ENCODE assay signal across 8 mouse cellular contexts in genomic region chr8:105349096-105349771, GRCm38 (mm10). TPM values are rescaled to one million over a fixed set of nuclear protein-coding genes. Genes with fewer than 3 reads are reported as not detected.
A peak's percentile ranks its signal among the peaks of the same experiment; 100 is the strongest.
DNase-seq lines count a peak whose midpoint lies in the region; ATAC-seq and TF ChIP-seq lines count a peak whose summit lies in the region.

No protein-coding gene starts in this region.

- TF ChIP-seq CTCF in cerebellum, adult 2 months (IDR thresholded peaks at IDR 0.05; ENCODE audit: borderline replicate concordance, insufficient read depth, low read depth, low read length), result no peak
- no peak for TF ChIP-seq CTCF in liver, embryonic 14.5 days (IDR thresholded peaks at IDR 0.05; ENCODE audit: low read depth)

- under 1% methylated on average over 42 of the region's 48 CpGs for WGBS in heart, embryonic 11.5 days (ENCODE audit: insufficient replicate concordance)
- WGBS in cerebellum, adult 2 months, result 1% methylated on average over 47 of the region's 48 CpGs
- under 1% methylated on average over 34 of the region's 48 CpGs for WGBS in heart, embryonic 15.5 days
- WGBS in liver, embryonic 14.5 days (ENCODE audit: insufficient replicate concordance), result 2% methylated on average over 48 of the region's 48 CpGs

- peak overlapping the region; percentile 72 for H3K9ac ChIP-seq in heart, embryonic 11.5 days (ENCODE audit: low read depth, low read length)
- peak overlapping the region; percentile 64 for H3K9ac ChIP-seq in heart, embryonic 15.5 days
- H3K9ac ChIP-seq in liver, embryonic 14.5 days (replicated peaks), result no peak overlapping the region

- no peaks in the 10 kb centered on the region for H3K36me3 ChIP-seq in heart, embryonic 11.5 days (ENCODE audit: control insufficient read depth, insufficient read depth, low read length)
- H3K36me3 ChIP-seq in heart, embryonic 15.5 days, result no peaks in the 10 kb centered on the region
- no peaks in the 10 kb centered on the region for H3K36me3 ChIP-seq in liver, embryonic 14.5 days (replicated peaks; ENCODE audit: control insufficient read depth, insufficient read depth, low read depth)
- H3K36me3 ChIP-seq in splenic B cell, adult 2 months (ENCODE audit: control insufficient read depth, insufficient read depth, low read length, poor library complexity, severe bottlenecking), result no peaks in the 10 kb centered on the region

- H3K27ac ChIP-seq in heart, embryonic 11.5 days (ENCODE audit: low read depth, low read length), result no peak overlapping the region
- peak overlapping the region; percentile 62 for H3K27ac ChIP-seq in cerebellum, adult 2 months (ENCODE audit: insufficient read depth, low read length)
- H3K27ac ChIP-seq in heart, embryonic 15.5 days, result peak overlapping the region; percentile 55; the same call in 1 of the 2 replicates
- H3K27ac ChIP-seq in liver, embryonic 14.5 days, result no peak overlapping the region

- no peaks in the 10 kb centered on the region for H3K27me3 ChIP-seq in heart, embryonic 11.5 days (ENCODE audit: control insufficient read depth, insufficient read depth, low read length)
- H3K27me3 ChIP-seq in cerebellum, adult 2 months (ENCODE audit: control insufficient read depth, insufficient read depth, low read length), result no peaks in the 10 kb centered on the region
- H3K27me3 ChIP-seq in heart, embryonic 15.5 days, result no peaks in the 10 kb centered on the region
- H3K27me3 ChIP-seq in liver, embryonic 14.5 days (ENCODE audit: control insufficient read depth, insufficient read depth, low read length), result peaks cover 51% of the 10 kb centered on the region
- no peaks in the 10 kb centered on the region for H3K27me3 ChIP-seq in splenic B cell, adult 2 months (ENCODE audit: control insufficient read depth, insufficient read depth, low read length, poor library complexity, severe bottlenecking)

- H3K4me1 ChIP-seq in heart, embryonic 11.5 days (ENCODE audit: control insufficient read depth, insufficient read depth, low read length), result peaks cover 33% of the 10 kb centered on the region
- peaks cover 10% of the 10 kb centered on the region for H3K4me1 ChIP-seq in cerebellum, adult 2 months (ENCODE audit: control insufficient read depth, insufficient read depth, low read length)
- peaks cover 55% of the 10 kb centered on the region for H3K4me1 ChIP-seq in heart, embryonic 15.5 days (replicated peaks)
- H3K4me1 ChIP-seq in liver, embryonic 14.5 days (replicated peaks; ENCODE audit: control insufficient read depth in 2 of 2, insufficient read depth in 2 of 2, low read length in 1 of 2), result peaks cover 8 to 9% of the 10 kb centered on the region in 2 experiments; a peak in 3 of 4 replicates

- no peak for DNase-seq in heart, adult 8-10 months (ENCODE audit: low spot score)
- peak; percentile 11 to 13 for DNase-seq in CD8-positive naive resting alpha-beta T cell, adult 2 months (ENCODE audit: low read depth in 2 of 2, low spot score in 2 of 2)
- DNase-seq in cerebellum, adult 2 months, result peak; percentile 66 to 74
- DNase-seq in liver, embryonic 14.5 days (ENCODE audit: low read depth in 3 of 3, low spot score in 3 of 3), result no peak
- peak; percentile 38 for DNase-seq in splenic B cell, adult 2 months (ENCODE audit: low read depth, low spot score)

- no peak for TF ChIP-seq POLR2A in cerebellum, adult 2 months (IDR thresholded peaks at IDR 0.05; ENCODE audit: borderline replicate concordance, insufficient read depth, low read length)

- TF ChIP-seq EP300 in liver, embryonic 14.5 days (IDR thresholded peaks at IDR 0.05; ENCODE audit: low read depth), result no peak

- peak overlapping the region; percentile 78 for H3K4me3 ChIP-seq in heart, embryonic 11.5 days (ENCODE audit: low read depth, low read length)
- H3K4me3 ChIP-seq in cerebellum, adult 2 months (replicated peaks; ENCODE audit: insufficient read depth, low read depth, low read length), result peak overlapping the region; percentile 82
- peak overlapping the region; percentile 88 for H3K4me3 ChIP-seq in heart, embryonic 15.5 days
- peak overlapping the region; percentile 45 to 57 for H3K4me3 ChIP-seq in liver, embryonic 14.5 days (ENCODE audit: insufficient read depth in 1 of 2, low read depth in 2 of 2, low read length in 2 of 2)

- H3K4me2 ChIP-seq in heart, embryonic 11.5 days, result peak overlapping the region; percentile 98
- H3K4me2 ChIP-seq in heart, embryonic 15.5 days, result peak overlapping the region; percentile 97
- peak overlapping the region; percentile 88 for H3K4me2 ChIP-seq in liver, embryonic 14.5 days (ENCODE audit: low read depth)

- no peaks in the 10 kb centered on the region for H3K9me3 ChIP-seq in heart, embryonic 11.5 days (replicated peaks; ENCODE audit: control insufficient read depth, low read length)
- H3K9me3 ChIP-seq in heart, embryonic 15.5 days (replicated peaks), result no peaks in the 10 kb centered on the region
- H3K9me3 ChIP-seq in liver, embryonic 14.5 days (ENCODE audit: control insufficient read depth, low read length), result no peaks in the 10 kb centered on the region

- ATAC-seq in heart, embryonic 11.5 days (replicated peaks; ENCODE audit: insufficient number of reproducible peaks, low FRiP score, low TSS enrichment), result no peak
- ATAC-seq in heart, embryonic 15.5 days (replicated peaks; ENCODE audit: insufficient number of reproducible peaks, insufficient read depth, low FRiP score, low read depth), result no peak
- no peak for ATAC-seq in liver, embryonic 14.5 days (ENCODE audit: insufficient read depth)
- no peak for ATAC-seq in megakaryocyte progenitor cell, adult 5-6 weeks (replicated peaks; ENCODE audit: poor library complexity)

RNA-seq across cellular contexts. Expression of gene Slc9a5, which starts 0.6 kb away (rescaled TPM):
- polyA plus RNA-seq in heart, embryonic 11.5 days (2014; fragmentation: Nextera tagmentation; extraction: Ambion mirVana), result 1.5 and 2.1 TPM in 2 replicates
- total RNA-seq in heart, adult 8-10 months (2022), result under 1 TPM; 0.41 to 0.79 (median 0.48) TPM
- polyA plus RNA-seq in cerebellum, adult 2 months (2012; rRNA removed), result 51.7 and 62.0 TPM in 2 replicates
- 0.94 and 2.0 TPM in 2 replicates for polyA plus RNA-seq in heart, embryonic 15.5 days (2015; fragmentation: Nextera tagmentation; extraction: Ambion mirVana)
- 0.87 and 0.90 TPM in 2 replicates for polyA plus RNA-seq in liver, embryonic 14.5 days (2012; rRNA removed)
- polyA plus RNA-seq in liver, embryonic 14.5 days (2014; fragmentation: Nextera tagmentation; extraction: Ambion mirVana), result 0.08 and 0.14 TPM in 2 replicates
- total RNA-seq in megakaryocyte progenitor cell, adult 5-6 weeks (2015), result 0.54 and 0.79 TPM in 2 replicates
- total RNA-seq in megakaryocyte progenitor cell, adult 5-6 weeks (2017), result under 0.01 and 0.61 TPM in 2 replicates

RNA-seq across cellular contexts. Expression of gene Fhod1, which starts 1.5 kb away (rescaled TPM):
- polyA plus RNA-seq in heart, embryonic 11.5 days (2014; fragmentation: Nextera tagmentation; extraction: Ambion mirVana), result 2.8 and 3.1 TPM in 2 replicates
- total RNA-seq in heart, adult 8-10 months (2022), result 1 to 10 TPM; 5.8 to 8.1 (median 6.3) TPM
- 4.0 and 4.2 TPM in 2 replicates for polyA plus RNA-seq in cerebellum, adult 2 months (2012; rRNA removed)
- polyA plus RNA-seq in heart, embryonic 15.5 days (2015; fragmentation: Nextera tagmentation; extraction: Ambion mirVana), result 1.4 and 2.3 TPM in 2 replicates
- polyA plus RNA-seq in liver, embryonic 14.5 days (2012; rRNA removed), result 3.4 and 4.4 TPM in 2 replicates
- polyA plus RNA-seq in liver, embryonic 14.5 days (2014; fragmentation: Nextera tagmentation; extraction: Ambion mirVana), result 0.42 and 0.82 TPM in 2 replicates
- total RNA-seq in megakaryocyte progenitor cell, adult 5-6 weeks (2015), result 5.0 and 6.2 TPM in 2 replicates
- 2.3 and 2.9 TPM in 2 replicates for total RNA-seq in megakaryocyte progenitor cell, adult 5-6 weeks (2017)

RNA-seq across cellular contexts. Expression of gene Tmem208, which starts 23.1 kb away (rescaled TPM):
- 83.5 and 88.7 TPM in 2 replicates for polyA plus RNA-seq in heart, embryonic 11.5 days (2014; fragmentation: Nextera tagmentation; extraction: Ambion mirVana)
- 10 to 100 TPM; 23.9 to 28.1 (median 26.0) TPM for total RNA-seq in heart, adult 8-10 months (2022)
- polyA plus RNA-seq in cerebellum, adult 2 months (2012; rRNA removed), result 106 and 110 TPM in 2 replicates
- polyA plus RNA-seq in heart, embryonic 15.5 days (2015; fragmentation: Nextera tagmentation; extraction: Ambion mirVana), result 73.0 and 89.2 TPM in 2 replicates
- 59.1 and 66.5 TPM in 2 replicates for polyA plus RNA-seq in liver, embryonic 14.5 days (2012; rRNA removed)
- polyA plus RNA-seq in liver, embryonic 14.5 days (2014; fragmentation: Nextera tagmentation; extraction: Ambion mirVana), result 103 and 107 TPM in 2 replicates
- total RNA-seq in megakaryocyte progenitor cell, adult 5-6 weeks (2015), result 70.7 and 84.0 TPM in 2 replicates
- 41.0 and 50.3 TPM in 2 replicates for total RNA-seq in megakaryocyte progenitor cell, adult 5-6 weeks (2017)

RNA-seq across cellular contexts. Expression of gene Lrrc29, which starts 23.2 kb away (rescaled TPM):
- polyA plus RNA-seq in heart, embryonic 11.5 days (2014; fragmentation: Nextera tagmentation; extraction: Ambion mirVana), result 1.3 and 1.7 TPM in 2 replicates
- total RNA-seq in heart, adult 8-10 months (2022), result 1 to 10 TPM in 2 of 4 experiments, under 1 TPM in 2; 0.69 to 1.8 (median 1.1) TPM
- 5.0 and 6.3 TPM in 2 replicates for polyA plus RNA-seq in cerebellum, adult 2 months (2012; rRNA removed)
- polyA plus RNA-seq in heart, embryonic 15.5 days (2015; fragmentation: Nextera tagmentation; extraction: Ambion mirVana), result 0.62 and 1.0 TPM in 2 replicates
- polyA plus RNA-seq in liver, embryonic 14.5 days (2012; rRNA removed), result 10.4 and 12.1 TPM in 2 replicates
- polyA plus RNA-seq in liver, embryonic 14.5 days (2014; fragmentation: Nextera tagmentation; extraction: Ambion mirVana), result 9.1 and 11.4 TPM in 2 replicates
- 1.2 and 2.0 TPM in 2 replicates for total RNA-seq in megakaryocyte progenitor cell, adult 5-6 weeks (2015)
- 1.3 and 2.9 TPM in 2 replicates for total RNA-seq in megakaryocyte progenitor cell, adult 5-6 weeks (2017)

RNA-seq across cellular contexts. Expression of gene Plekhg4, which starts 23.8 kb away (rescaled TPM):
- 0.11 TPM in 1 of 2 replicates, not detected in the other for polyA plus RNA-seq in heart, embryonic 11.5 days (2014; fragmentation: Nextera tagmentation; extraction: Ambion mirVana)
- not detected for total RNA-seq in heart, adult 8-10 months (2022)
- 11.0 and 13.5 TPM in 2 replicates for polyA plus RNA-seq in cerebellum, adult 2 months (2012; rRNA removed)
- 0.14 and 0.19 TPM in 2 replicates for polyA plus RNA-seq in heart, embryonic 15.5 days (2015; fragmentation: Nextera tagmentation; extraction: Ambion mirVana)
- polyA plus RNA-seq in liver, embryonic 14.5 days (2012; rRNA removed), result 0.08 TPM in 2 replicates
- polyA plus RNA-seq in liver, embryonic 14.5 days (2014; fragmentation: Nextera tagmentation; extraction: Ambion mirVana), result 0.06 TPM in 2 replicates
- total RNA-seq in megakaryocyte progenitor cell, adult 5-6 weeks (2015), result not detected in 2 replicates
- total RNA-seq in megakaryocyte progenitor cell, adult 5-6 weeks (2017), result not detected in 2 replicates

Comparison
In these comparisons a context has a peak if more than half of its experiments do, and no peak if none do; other contexts are left out.
1. H3K27ac ChIP-seq: peak in cerebellum, adult 2 months (single experiment) and heart, embryonic 15.5 days (single experiment); none in heart, embryonic 11.5 days (single experiment) and liver, embryonic 14.5 days (single experiment).
2. DNase-seq: peak in CD8-positive naive resting alpha-beta T cell, adult 2 months (2 of 2), cerebellum, adult 2 months (2 of 2) and splenic B cell, adult 2 months (single experiment); none in heart, adult 8-10 months (single experiment) and liver, embryonic 14.5 days (0 of 3).
3. RNA of gene Slc9a5, which starts 0.6 kb away (polyA plus RNA-seq): 51.7 to 62.0 TPM in cerebellum, adult 2 months; 1.5 to 2.1 TPM in heart, embryonic 11.5 days, 0.94 to 2.0 TPM in heart, embryonic 15.5 days and 0.08 to 0.90 TPM in liver, embryonic 14.5 days; every median in the first group is over 10 times any median in the second.
4. Peak in every context shown above with its lines, with median percentiles within 50 percentile points of each other: H3K4me2 ChIP-seq and H3K4me3 ChIP-seq.